Mouse (Mus musculus) kidney, postnatal 4 days (tissue): Measurements from ENCODE around the gene Ankrd7.
"Not testable (repeated sequence)": the region's sequence is repeated elsewhere in the genome, so short reads cannot be mapped to it uniquely, and the experiment has no call there.

Experiments used
- DNase-seq, 2 experiments: peaks; one replicate each; pipeline ENCODE4 v3.0.0; 2021; ENCODE audit warnings: mixed read lengths in 2 of 2

The Ankrd7 gene

DNA sequence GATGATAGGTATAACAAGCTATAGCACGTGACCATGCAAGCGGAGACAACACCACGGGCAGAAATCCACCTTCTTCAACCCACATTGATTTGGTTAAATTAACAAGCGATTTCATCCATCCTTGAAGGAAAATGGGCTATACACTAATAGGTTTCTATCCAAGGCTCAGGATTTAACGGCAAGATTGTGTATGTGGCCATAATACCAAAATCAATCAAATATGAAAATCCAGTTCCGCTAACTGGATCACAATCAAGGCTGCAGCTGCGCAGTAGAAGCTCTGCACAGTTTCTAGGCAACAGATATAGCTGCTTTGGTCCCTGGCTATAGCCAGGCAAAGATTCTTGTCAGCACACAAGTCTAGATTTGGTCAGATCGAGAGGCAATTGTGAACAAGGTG, at the start of gene Ankrd7:
TSS of gene Ankrd7 (plus strand) at position 301 of the 400 bp plus-strand sequence.
- DNase-seq = no peak

DNA sequence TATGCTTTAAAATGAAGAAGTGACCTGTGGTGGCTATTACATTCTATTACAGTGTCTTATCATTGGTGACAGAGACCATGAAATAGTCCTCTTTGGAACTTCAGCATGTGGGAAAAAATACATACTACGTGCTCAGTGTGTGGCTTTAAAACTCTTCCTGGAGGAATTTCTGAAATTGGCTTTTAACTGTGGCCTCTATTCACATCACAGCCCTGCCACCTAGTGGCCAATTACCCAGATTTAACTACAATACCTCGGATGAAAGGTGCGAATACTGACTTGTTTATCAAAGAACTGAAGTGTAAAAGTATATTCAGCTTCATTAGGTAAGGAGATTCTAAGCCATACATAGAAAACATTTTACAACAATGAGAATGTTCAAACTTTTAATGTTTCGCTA, 46.8 kb upstream of the Ankrd7 start:
- peak; percentile 74 to 76 for DNase-seq

DNA sequence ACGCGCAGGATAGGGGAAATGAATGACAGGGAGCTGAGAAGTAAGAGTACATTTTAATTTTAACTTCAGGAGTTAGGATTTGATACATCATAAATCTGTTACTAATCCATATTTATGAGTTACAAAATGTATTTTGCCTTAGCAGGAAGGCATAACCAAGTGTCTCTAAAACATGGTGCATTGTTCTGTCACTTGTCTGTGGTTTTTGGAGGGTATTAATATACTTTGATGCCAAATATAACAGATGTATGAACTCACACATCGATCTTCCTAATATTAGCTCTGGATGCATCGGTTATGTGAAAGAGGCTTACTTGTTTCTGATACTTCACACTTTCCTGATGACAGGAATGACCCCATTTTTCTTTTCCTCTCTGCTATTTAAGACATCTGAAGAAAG, 45.9 kb upstream of the Ankrd7 start:
- no peak for DNase-seq

DNA sequence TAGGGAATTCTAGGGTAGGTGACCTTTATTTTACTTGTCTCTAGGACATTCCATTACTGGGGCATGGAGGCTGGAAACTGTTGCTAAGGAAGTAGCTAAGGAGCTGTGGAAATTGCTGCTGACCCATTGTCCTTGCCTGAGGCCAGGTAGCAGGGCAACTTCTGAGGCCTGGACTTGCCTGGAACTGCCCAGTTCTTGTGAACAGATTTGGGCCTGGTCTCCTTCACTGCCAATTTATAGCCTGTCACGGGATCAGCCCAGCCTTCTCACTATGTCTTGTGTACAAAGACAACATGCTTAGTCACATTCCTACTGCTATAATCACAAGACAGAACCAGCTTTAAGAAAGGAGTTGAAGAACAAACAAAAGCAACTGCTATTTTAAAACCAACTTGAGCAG, 43.3 kb upstream of the Ankrd7 start:
- DNase-seq = peak; percentile 21 to 44

DNA sequence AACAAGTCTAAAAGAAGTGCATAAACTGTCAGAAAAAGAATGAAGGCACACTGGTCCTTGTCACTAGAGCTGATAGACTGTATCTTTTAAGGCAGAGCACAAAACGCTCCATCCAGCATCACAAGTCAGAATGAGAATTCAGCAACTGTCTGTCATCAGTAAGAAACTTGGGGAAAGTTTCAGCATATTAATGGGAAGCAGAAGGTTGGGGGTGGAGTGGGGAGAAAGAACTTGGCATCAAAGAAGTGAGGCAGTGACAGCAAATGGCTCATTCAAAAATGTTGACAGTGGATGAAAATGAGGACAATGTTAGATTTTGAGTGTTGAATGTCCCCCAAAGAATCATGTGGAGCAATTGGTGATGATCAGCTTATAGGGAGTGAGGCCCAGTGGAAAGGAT, 33.2 kb upstream of the Ankrd7 start:
- no peak for DNase-seq

DNA sequence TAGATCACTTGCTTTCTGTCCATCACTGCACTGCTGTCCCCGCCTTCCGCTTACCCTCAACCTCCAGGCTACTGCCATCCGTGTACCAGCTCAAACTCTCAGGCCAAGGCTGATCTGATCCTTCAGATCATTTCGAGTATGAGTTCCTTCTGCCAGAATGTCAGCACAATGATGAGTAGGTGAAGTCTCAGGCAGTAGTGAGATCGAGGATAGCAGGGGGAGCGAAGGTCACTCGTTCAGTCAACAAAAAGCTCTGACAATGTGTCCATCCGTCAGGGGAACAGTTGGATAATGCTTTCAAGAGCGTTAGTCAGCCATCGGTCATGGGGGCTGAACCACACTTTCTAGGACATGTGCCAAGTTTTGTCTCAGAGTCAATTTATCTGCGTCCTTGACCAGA, 21.6 kb upstream of the Ankrd7 start:
- not testable (repeated sequence) for DNase-seq

DNA sequence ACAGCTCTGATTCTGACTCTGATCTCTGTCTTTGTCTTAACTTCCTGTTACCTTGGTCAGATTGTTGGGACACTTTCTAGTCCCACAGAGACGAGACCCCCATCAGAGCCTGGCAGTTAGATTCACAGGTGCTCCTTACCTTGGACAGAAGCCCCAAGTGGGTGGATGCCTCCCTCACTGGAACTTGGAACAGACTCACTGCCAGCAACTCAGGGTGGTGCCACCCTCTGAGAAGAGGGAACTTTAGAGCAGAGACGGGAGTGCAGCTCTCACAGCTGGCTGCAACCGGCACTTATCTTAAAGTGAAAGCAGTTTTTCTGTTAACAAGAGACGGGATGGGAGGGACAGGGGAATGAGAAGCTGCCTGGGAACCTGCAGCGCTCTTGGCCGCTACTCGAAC, 20.5 kb upstream of the Ankrd7 start:
- DNase-seq = peak; percentile 12 to 24

DNA sequence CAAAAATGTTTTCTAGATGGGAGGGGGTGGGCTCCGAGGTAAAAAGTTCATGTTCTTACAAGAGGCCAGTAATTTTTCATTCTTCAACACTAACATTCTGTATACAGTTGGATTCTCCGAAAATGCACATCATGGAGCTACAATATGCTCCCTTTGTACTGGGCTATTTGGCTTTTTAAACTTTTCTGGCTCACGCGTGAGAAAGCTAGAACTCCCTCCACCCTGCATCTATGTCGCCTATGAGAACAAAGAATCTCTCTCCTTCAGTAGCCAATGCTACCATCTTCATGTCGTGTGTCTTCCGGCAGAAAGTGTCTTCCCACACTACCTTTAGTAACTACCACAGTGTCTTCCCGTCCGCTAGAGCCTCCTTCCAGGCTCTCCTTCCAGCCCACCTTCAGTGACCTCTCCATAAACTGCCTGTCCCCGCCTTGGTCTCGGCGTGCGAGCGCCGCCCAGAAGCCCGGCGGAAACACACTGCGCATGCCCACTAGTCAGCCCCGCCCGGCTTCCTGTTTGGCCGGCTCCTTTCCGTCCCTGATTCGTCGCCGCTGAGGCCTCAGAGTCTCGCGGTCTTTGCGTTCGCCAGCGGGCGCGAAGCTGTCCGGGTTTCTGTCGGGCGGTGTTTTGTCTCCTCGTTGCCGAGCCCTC, 17.9 kb upstream of the Ankrd7 start, which contains the start of gene Lsm8:
TSS of gene Lsm8 (plus strand) at position 529 of the 651 bp plus-strand sequence.
- DNase-seq = peak; percentile 98

DNA sequence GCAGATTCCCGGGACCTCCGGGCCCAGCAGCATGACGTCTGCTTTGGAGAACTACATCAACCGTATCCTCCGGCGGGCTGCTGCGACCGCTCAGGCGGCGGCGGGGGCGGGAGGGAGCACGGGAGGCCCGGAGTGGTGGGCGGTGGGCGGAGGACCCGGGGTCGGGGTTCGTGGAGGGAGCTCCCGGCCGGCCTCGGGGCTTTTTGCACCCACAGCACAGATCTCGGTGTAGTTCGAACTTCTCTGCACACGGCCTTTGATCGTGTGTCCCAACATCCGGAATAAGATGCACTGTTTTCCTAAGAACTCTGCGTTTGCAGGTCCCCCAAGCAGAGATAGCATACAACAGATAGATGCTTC, 17.4 kb upstream of the Ankrd7 start:
- no peak for DNase-seq

DNA sequence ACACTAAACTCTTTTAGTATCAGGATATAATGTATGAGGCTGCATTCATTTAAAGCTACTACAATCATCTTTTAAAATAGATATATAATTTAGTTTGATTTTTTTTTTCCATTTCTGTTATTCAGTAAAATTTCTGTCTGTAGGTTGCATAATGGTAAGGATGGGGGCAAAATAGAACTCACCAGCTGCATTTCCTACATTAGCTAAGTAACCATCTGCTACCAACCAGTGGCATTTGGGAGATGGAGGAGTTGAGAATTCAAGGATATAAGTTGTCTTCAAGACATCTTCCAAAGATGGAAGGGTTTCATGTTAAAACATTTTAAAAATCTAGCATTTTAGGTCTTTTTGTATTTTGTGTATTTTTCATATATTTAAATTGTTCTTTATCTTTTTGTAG, 10.8 kb upstream of the Ankrd7 start:
- no peak for DNase-seq

DNA sequence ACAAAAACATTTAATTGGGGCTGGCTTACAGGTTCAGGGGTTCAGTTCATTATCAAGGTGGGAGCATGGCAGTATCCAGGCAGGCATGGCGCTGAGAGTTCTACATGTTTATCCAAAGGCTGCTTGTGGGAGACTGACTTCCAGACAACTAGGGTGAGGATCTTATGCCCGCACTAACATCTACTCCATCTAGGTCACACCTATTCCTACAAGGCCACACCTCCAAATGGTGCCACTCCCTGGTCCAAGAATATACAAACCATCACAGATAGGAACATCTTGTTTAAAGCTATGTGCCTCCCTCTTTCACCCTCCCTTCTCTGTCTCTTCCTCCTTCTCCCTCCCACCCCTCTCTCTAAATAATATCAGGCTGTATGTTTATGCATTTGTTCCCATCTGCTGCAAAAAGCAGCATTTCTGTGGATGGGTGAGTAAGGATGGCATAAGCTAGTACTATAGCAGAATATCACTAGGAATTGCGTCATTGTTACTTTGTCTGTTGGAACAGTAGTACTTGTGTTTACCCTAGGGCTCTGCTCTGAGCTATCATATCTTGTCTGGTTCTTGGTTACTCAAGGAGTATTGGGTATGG, 9.5 kb upstream of the Ankrd7 start:
- DNase-seq = no peak

DNA sequence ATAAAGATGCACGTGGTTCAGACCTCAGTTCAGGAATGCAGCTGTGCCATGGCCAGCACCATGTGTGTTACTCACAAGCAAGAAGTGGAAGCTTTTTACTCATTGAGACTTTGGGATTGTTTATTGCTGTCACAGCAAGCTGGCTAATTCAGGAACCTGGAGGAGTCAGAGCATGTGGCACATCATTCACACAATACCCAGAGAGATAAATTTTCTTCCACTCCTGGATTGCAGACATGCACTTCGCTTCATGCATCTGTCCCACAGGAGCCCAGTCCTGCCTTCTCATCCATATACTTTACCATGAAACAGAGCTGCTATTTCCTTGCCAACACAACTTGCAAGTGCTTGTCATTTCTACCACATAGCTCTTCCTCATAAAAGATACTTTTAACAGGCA, 22.9 kb downstream of the Ankrd7 start:
- DNase-seq = no peak

DNA sequence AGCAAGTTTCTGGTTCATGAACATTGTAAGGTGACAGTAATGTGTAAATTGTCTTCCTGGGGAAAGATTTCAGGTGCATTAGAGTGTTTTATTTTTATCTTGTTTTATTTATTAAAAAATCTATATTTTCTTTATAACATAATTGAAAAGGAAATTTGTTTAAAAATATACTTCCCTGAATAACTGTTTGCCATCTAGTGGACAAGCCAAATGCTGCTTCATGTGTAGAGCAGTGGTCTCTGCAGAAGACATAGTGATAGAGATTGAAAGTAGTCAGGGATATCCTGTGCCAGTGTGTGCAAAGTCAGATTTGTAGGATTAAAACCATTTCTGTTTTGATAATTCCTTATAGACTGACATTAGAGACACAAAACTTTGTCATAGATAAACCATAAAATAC, 28.0 kb downstream of the Ankrd7 start:
- no peak for DNase-seq

DNA sequence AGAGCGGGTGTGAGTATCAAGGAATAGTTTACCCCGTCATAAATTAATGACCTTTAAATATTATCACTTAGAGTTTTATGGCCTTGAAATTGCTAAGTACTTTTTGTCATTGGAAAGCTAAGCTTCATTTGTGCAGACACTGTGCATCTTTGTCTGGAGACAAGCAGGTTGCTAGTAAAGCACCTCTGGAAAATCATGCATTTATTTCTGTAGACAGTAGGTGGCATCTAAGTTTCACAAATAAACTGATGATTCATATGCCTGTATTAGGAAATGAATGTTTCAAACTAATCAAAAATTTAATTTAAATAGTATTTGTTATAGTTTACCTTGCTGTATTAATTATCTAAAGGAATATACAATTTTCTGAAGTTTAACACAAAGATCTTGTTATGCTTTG, 41.1 kb downstream of the Ankrd7 start:
- DNase-seq = no peak

DNA sequence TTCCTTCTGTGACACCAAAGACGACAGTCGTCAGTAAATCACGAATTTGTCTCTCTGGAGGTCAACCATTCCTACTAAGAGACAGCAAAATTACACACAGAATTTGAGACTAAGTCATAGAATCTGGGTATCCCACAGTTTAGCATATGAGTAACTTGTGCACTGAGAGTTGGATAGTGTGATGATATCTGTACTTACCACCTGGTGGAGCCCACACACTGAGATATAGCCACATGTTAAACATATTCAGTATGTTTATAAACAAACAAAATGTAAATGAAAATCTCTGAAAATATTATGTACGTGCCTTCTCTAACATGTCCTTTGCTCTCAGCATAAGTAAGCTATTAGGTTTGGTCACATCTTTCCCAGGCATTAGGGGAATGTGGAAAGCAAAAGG, 47.1 kb downstream of the Ankrd7 start:
- DNase-seq = peak in 1 of 2 experiments; percentile 5

DNA sequence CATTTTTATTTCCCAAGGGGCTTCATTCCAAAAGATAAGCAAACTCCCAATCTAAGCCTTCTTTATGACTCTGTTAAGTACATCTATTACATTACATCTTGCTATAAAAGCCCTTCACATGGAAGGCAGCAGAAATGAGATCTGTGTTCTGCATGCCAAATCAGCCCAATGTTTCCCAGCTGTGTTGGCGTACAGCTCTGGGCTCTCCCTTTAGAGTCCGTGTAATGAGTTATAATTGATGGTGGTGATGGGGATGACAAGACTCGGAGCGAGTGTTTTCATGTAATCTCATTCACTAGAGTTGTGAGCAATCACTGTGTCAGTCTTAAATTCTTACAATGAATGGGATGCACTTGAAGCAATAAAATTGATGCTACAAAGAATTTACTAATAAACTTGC, 49.9 kb downstream of the Ankrd7 start:
- peak; percentile 13 to 19 for DNase-seq

DNA sequence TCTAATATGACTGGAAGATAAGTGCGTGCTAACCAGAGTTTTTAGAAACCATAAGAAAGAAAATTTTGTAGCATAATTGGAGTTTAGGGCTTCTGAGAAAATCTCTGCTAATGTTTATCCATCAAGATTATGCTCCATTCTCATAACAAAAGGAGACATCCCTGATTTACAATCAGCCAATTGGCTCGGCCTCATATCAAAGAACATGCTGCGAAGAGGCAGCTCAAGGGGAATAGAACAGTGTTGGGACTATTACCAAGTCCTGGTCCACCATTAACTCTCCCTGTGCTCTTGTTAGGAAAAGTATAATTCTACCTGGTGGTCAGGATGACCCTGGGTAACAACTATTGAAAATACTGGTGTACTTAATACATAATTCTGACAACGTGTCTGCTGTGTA, 50.4 kb downstream of the Ankrd7 start:
- no peak for DNase-seq
